Mouse (Mus musculus) heart, adult 9 months (tissue): ENCODE results near the gene G530012D18Rik.
"Not testable (repeated sequence)": the region's sequence is repeated elsewhere in the genome, so short reads cannot be mapped to it uniquely, and the experiment has no call there.

Experiments used
- DNase-seq, 2 experiments: peaks; one replicate each; pipeline ENCODE4 v3.0.0; 2022; ENCODE audit warnings: low spot score in 2 of 2

Gene G530012D18Rik

DNA sequence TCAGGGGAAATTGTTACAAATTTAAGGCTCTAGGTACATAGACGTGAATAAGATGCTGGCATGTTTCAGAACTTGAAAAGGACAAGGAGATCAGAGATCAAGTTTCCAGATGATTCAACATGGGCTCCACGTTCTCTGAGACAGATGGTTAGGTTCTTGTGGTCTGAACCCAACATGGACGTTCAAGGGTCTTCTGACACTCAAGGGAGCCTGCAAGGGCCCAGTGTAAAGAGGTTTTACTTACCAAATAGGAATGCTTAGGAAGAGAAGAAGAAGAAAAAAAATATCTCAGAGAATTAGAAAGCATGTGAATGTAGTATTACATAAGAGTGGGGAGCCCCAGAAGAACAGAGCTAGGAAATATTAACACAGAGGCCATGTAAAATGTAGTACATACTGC is 40.3 kb downstream of the G530012D18Rik start:
- DNase-seq, result not testable (repeated sequence)

DNA sequence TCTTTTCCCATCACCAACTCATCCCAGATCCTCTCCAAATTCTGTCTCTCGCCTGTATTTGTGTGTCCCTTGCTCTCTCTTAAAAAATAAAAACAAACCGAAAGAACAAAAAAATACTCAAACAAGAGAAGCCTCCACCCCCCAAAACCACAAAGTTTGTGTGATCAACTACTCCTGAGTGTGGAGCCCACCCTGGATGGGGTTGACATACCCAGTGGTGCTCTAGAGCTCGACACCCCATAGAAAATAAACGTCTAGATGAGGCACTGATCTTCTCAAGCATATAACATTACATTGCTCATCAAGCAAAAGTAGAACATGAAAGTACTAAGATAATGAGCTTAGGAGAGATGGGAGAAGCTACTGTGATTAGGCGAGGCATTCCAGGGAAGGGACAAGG is 41.7 kb downstream of the G530012D18Rik start:
- DNase-seq, result not testable (repeated sequence)

DNA sequence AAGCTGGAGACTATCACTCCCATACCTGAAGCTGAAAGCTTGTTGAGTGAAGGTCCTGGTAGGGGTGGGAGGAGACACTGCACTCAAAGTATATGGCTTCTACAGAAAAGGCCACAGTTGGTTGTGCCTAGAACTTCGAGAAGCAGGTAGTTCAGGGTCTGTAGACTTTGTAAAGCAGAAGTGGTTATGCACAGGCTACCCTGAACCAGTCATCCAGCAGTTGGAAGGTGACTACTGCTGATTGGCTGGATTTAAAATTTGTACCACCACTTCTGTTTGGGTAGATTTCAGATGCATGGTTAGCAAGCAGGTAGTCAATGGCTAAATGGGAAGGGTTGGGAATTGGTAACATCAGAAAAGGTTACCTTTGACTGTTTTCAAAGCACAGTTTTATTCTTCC is 43.2 kb downstream of the G530012D18Rik start:
- not testable (repeated sequence) for DNase-seq
